Mouse (Mus musculus): ENCODE results near the gene Pltp. TPM values are rescaled to one million over a fixed set of nuclear protein-coding genes. Genes with fewer than 3 reads are reported as not detected.
"Not testable (repeated sequence)": the region's sequence is repeated elsewhere in the genome, so short reads cannot be mapped to it uniquely, and the experiment has no call there.

The Pltp gene
- polyA plus RNA-seq, 1 experiment from 2014 or later, result 538 TPM

DNA sequence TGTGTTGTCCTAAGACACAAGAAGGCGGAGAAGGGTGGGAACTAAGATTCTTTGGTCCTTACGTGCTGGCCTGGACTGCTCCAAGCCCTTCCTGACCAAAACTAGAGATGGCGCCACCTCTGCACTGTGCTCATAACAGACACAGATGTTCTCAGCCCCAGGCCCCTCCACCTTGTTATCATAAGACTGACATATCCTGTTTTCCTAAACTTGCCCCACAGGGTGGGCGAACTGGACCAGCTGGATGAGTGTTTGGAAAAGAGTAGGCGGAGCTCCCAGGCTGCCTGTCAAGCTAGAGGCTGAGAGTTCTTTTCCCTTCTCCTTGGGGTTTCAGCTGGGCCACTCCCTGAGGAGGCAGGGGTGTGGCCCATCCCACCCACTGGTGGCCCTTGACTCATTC is 39.8 kb downstream of the Pltp start:
- Histone ChIP-seq H3K4me3 (ENCODE audit: inconsistent target) (no peak overlapping the region), H3K36me3 (ENCODE audit: inconsistent target) (peaks cover 9% of the 10 kb centered on the region; the same call in 1 of the 2 replicates), H3K27ac (no peak overlapping the region), H3K79me2 (ENCODE audit: inconsistent target) (no peaks in the 10 kb centered on the region)
- WGBS (ENCODE audit: missing documents), result 92% methylated on average over 5 of the region's 5 CpGs

DNA sequence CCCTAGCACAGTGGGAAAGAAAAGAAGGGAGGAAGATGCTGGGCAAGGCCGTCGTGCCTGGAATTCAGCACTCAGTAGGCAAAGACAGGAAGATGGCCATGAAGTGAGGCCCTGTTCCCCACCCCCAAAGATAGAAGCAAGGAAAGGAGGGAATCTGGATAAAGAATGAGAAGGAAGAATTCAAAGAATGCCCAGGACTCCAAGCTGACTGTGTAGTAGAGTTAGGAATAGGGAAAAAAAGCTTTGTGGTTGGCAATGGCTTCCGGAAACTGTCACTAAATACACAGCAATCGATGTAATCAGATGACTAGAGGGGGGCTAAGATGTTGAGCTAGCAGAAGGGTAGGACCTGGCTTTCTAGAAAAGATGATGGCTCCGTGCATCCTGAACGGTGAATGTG is 40.3 kb downstream of the Pltp start:
- H3K36me3 ChIP-seq (ENCODE audit: inconsistent target), result peaks cover 9% of the 10 kb centered on the region; the same call in 1 of the 2 replicates
- H3K79me2 ChIP-seq (ENCODE audit: inconsistent target), result no peaks in the 10 kb centered on the region
- H3K4me3 ChIP-seq (ENCODE audit: inconsistent target), result no peak overlapping the region
- 92% methylated on average over 6 of the region's 6 CpGs for WGBS (ENCODE audit: missing documents)
- H3K27ac ChIP-seq, result no peak overlapping the region

DNA sequence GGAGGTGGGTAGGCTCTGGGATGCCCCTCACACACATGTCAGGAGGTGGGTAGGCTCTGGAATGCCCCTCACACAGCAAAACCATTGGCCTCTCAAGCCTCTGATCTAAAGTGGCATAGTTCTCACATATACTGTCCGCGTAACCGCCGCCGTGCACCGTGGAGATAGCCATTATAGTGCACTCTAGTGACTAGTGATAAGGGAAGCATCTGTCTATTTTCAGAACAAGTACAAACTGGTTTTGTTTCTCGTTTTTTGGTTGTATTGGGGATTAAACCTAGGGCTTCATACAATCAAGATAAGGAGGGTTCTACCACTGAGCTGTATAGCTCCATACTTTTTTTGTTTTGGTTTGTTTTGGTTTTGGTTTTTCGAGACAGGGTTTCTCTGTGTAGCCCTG is 41.7 kb downstream of the Pltp start:
- Histone ChIP-seq H3K36me3 (ENCODE audit: inconsistent target) (peaks cover 9% of the 10 kb centered on the region; the same call in 1 of the 2 replicates), H3K4me3 (ENCODE audit: inconsistent target) (no peak overlapping the region), H3K27ac (0 out of 2 replicates have a peak overlapping the region, but pooled peaks have one; percentile 7), H3K79me2 (ENCODE audit: inconsistent target) (no peaks in the 10 kb centered on the region)
- 93% methylated on average over 8 of the region's 8 CpGs for WGBS (ENCODE audit: missing documents)

DNA sequence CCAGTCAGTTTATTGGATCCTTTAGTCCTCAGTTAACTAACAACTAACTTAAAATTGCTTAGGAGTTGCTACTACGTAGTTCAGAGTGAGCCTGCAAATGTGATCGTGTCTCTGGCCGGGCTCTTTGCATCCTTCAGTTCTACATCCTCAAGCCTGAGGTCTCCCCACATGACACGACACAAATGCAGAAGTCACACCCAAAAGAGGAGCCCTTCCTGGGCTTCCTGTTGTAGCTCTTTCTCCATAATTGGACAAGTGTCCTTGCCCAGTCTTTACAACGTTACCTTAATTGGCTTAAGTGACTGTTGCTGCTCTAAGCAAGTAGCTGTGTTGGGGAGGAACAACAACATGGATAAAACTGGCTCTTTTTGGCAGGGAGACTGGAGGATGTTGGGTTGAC is 42.2 kb downstream of the Pltp start:
- Histone ChIP-seq H3K36me3 (ENCODE audit: inconsistent target) (peaks cover 6% of the 10 kb centered on the region; the same call in 1 of the 2 replicates), H3K79me2 (ENCODE audit: inconsistent target) (no peaks in the 10 kb centered on the region), H3K4me3 (ENCODE audit: inconsistent target) (no peak overlapping the region), H3K27ac (0 out of 2 replicates have a peak overlapping the region, but pooled peaks have one; percentile 7)
- 29% methylated on average over 5 of the region's 5 CpGs for WGBS (ENCODE audit: missing documents)

DNA sequence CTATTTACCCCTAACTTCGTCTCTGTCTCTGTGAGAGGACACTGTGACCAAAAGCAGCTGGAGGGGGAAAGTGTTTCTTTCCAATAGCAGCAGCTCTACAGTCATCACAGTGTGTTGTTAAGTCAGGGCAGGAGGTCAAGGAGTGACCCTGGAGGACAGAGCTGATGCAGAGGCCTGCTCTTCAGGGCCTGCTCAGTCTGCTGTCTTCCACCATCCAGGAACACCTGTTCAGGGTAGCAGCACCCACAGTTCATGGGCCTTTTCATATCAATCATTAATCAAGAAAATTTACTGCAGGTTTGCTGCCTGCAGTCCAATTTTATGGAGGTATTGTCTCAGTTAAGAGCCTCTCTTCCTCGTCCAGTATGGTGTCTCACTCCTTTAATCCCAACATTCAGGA is 44.0 kb downstream of the Pltp start:
- peaks cover 3% of the 10 kb centered on the region; the same call in 1 of the 2 replicates for H3K36me3 ChIP-seq (ENCODE audit: inconsistent target)
- no peak overlapping the region for H3K4me3 ChIP-seq (ENCODE audit: inconsistent target)
- H3K27ac ChIP-seq, result no peak overlapping the region
- no peaks in the 10 kb centered on the region for H3K79me2 ChIP-seq (ENCODE audit: inconsistent target)
- WGBS (ENCODE audit: missing documents), result 93% methylated on average over 2 of the region's 2 CpGs

DNA sequence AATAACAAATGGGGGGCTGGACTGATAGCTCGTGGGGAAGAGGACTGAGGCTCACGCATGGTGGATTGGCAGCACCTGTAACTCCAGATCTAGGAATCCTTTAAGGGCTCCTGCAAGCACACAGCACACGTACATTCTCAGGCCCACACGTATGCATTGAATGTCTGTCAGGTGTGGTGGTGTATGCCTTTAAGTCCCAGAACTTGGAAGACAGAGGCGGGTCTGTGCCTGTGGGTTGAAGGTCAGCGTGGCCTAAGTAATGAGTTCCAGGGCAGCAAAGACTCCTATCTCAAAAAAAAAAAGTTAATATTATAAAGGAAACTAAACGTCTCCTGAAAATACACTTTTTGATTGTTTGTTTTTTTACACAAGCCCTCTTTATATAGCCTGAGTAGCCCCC is 50.9 kb downstream of the Pltp start:
- H3K27ac ChIP-seq, result no peak overlapping the region
- H3K79me2 ChIP-seq (ENCODE audit: inconsistent target), result peaks cover 56% of the 10 kb centered on the region
- no peak overlapping the region for H3K4me3 ChIP-seq (ENCODE audit: inconsistent target)
- H3K36me3 ChIP-seq (ENCODE audit: inconsistent target), result peaks cover 3% of the 10 kb centered on the region; the same call in 1 of the 2 replicates
- 98% methylated on average over 7 of the region's 7 CpGs for WGBS (ENCODE audit: missing documents)

DNA sequence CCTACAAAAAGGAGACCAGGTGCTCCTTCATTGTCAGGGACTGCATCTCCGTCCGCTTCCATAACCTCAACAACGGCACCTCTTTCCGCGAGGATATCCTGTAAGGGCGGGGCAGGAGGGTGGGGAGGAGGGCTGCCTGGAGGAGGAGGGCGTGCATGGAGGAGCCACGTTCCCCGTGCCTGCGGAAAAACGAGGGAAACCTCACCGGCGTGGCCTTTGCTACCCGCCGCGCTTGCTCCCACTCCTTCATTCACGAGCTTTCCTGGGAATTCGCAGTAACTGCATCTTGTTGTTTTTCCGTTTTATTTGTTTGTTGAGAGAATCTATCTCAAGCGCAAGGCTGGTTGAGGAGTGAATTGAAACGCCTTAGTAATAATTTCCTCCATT is 52.2 kb downstream of the Pltp start:
- peaks cover 11% of the 10 kb centered on the region; the same call in 1 of the 2 replicates for H3K36me3 ChIP-seq (ENCODE audit: inconsistent target)
- peak overlapping the region; percentile 91 for H3K4me3 ChIP-seq (ENCODE audit: inconsistent target)
- peaks cover 68% of the 10 kb centered on the region for H3K79me2 ChIP-seq (ENCODE audit: inconsistent target)
- H3K27ac ChIP-seq, result peak overlapping the region; percentile 85
- 2% methylated on average over 21 of the region's 21 CpGs for WGBS (ENCODE audit: missing documents)

DNA sequence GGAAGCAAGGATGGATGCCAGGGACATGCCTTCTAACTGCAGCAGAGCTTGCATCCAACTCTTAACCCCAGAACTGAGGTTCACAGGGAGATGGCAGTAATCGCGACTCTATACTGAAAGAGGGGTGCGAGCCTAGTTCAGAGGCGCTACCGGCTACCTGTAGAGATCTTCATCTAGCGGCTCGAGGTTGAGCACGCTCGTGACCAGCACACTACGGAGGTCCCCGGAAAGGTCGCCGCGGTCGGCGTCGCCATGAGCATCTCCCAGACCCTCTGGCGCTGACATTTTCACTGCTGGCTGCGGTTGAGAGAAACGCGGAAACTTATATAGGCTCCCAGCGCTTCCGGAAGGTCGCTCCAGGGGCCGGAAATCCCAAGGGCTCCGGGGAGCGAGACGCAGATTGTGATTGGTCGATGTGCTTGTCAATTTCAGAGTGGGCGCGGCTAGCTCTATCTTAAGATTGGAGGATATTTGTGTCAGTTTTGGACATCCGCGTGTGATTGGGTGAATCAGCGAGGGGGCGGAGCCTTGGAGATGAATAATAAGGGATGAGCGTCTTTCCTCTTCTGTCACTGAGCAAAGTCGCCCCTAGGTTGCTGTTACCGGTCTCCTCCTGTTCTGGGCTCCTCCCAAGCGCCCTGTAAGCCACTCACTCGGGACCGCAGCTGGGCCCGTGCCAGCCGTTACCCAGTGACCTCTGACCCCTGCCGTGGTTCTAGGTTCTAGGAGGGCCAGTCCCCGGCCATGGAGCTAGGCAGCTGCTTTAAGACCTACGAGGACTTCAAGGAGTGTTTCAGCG is 52.8 kb downstream of the Pltp start, which contains the start of the genes Acot8 and Zswim3:
Gene Acot8 (minus strand): TSS at position 350 of the 799 bp plus-strand sequence.
Gene Zswim3 (plus strand): TSS at position 566 of the 799 bp plus-strand sequence.
- 2% methylated on average over 46 of the region's 47 CpGs for WGBS (ENCODE audit: missing documents)
- peak within 1 kb of the TSS; percentile 91 for H3K4me3 ChIP-seq (ENCODE audit: inconsistent target)
- H3K79me2 ChIP-seq (ENCODE audit: inconsistent target), result peaks cover 71% of the 10 kb centered on the region
- peak within 1 kb of the TSS; percentile 85 for H3K27ac ChIP-seq
- H3K36me3 ChIP-seq (ENCODE audit: inconsistent target), result peaks cover 16% of the 10 kb centered on the region; the same call in 1 of the 2 replicates

DNA sequence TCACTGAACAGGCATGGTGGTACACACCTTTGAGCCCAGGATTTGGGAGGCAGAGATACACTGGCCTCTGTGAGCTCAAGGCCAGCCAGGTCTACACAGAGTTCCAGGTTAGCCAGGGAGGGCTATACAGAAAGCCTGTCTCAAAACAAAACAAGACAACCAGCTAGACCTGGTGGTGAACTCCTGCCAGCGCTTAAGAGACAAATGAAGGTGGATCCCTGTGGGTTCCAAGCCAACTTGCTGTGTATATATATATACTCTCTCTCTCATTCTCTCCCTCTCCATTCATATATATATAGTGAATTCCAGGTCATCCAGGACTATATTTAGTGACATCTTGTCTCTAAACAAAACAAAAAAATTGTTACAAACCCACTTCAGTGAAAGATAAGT is 53.6 kb downstream of the Pltp start:
- peak overlapping the region; percentile 85 for H3K27ac ChIP-seq
- peaks cover 18% of the 10 kb centered on the region; the same call in 1 of the 2 replicates for H3K36me3 ChIP-seq (ENCODE audit: inconsistent target)
- H3K79me2 ChIP-seq (ENCODE audit: inconsistent target), result peaks cover 71% of the 10 kb centered on the region
- H3K4me3 ChIP-seq (ENCODE audit: inconsistent target), result peak overlapping the region; percentile 91
- WGBS (ENCODE audit: missing documents), result 78% methylated on average over 1 of the region's 1 CpGs

DNA sequence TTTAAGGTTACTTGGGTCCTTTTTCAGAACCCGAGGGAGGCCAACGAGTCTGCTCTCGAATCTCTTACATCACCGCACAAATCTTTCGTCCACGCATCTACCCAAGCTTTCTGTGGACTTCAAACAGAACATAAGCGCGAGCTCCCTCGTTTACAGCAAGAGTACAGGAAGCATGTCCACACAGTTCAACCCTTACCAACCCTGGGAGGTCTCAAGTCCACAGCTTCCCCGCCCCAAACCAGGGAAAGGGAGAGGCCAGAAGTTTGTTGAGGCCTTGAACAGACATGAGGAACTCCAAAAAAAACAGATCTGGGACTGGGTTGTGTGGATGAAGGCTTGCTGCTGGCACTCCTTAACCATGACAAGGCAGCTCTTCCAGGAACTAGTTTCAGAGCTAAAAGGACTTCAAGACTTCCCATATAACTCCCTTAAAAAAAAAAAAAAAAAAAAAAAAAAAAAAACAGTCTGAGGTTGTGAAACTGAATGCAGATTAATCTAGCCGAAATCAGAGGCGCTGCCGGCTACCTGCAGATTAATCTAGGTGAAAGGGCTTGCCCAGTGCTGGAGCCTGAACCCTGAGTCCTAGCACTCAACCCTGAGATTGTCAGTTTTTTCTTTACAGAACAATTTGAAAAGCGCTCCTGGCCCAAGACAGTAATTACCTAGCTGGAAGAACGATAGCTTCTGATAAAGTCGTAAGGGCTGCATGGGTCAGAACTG is 54.1 kb downstream of the Pltp start:
- H3K79me2 ChIP-seq (ENCODE audit: inconsistent target), result peaks cover 71% of the 10 kb centered on the region
- 75% methylated on average over 16 of the region's 16 CpGs for WGBS (ENCODE audit: missing documents)
- H3K4me3 ChIP-seq (ENCODE audit: inconsistent target), result peak overlapping the region; percentile 91
- H3K36me3 ChIP-seq (ENCODE audit: inconsistent target), result peaks cover 16% of the 10 kb centered on the region; the same call in 1 of the 2 replicates
- H3K27ac ChIP-seq, result no peak overlapping the region

DNA sequence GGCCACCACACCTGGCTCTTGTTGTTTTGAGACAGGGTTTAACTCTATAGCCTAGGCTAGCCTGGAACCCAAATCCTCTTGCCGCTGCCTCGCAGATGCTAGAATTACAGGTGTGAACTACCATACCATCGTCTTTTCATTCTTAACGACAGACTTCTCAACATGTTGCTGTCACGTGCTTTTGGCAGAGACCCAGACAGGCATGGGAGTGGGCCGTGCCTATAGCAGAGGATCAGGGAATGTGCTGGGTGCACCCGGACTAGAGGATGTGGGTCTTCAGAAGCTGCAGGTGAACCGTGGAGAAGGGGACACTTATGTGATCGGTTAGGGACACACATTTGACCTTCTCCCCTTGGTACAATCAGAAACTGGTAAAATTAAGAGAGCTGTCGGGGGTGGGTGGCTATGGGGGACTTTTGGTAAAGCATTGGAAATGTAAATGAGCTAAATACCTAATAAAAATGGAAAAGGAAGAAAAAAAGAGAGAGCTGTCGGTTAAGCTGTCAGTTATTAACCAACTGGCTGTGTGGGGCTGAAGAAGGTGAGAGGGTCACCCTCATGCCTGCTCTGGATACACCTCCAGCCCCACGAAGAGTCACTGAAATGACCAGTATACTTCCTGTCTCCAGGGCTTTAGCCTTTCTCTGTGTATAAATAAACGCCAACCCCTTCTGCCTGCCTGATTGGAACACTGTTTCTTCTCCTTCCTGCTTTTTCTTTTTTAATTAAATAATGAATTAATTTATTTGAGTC is 57.1 kb downstream of the Pltp start:
- Histone ChIP-seq H3K36me3 (ENCODE audit: inconsistent target) (peaks cover 36% of the 10 kb centered on the region), H3K79me2 (ENCODE audit: inconsistent target) (peaks cover 47% of the 10 kb centered on the region), H3K4me3 (ENCODE audit: inconsistent target) (no peak overlapping the region), H3K27ac (no peak overlapping the region)
- WGBS (ENCODE audit: missing documents), result 93% methylated on average over 13 of the region's 13 CpGs

DNA sequence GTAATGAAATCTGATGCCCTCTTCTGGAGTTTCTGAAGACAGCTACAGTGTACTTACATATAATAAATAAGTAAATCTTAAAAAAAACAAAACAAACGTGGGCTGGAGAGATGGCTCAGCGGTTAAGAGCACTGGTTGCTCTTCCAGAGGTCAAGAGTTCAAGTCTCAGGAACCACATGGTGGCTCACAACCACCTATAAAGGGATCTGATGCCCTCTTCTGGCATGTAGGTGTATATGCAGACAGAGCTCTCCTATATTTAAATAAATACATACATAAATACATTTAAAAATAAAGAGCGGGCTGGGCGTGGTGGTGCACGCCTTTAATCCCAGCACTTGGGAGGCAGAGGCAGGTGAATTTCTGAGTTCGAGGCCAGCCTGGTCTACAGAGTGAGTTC is 59.0 kb downstream of the Pltp start:
- 72% methylated on average over 5 of the region's 6 CpGs for WGBS (ENCODE audit: missing documents)
- H3K4me3 ChIP-seq (ENCODE audit: inconsistent target); H3K27ac ChIP-seq: not testable (repeated sequence)
- Histone ChIP-seq H3K79me2 (ENCODE audit: inconsistent target) (peaks cover 34% of the 10 kb centered on the region), H3K36me3 (ENCODE audit: inconsistent target) (peaks cover 46% of the 10 kb centered on the region)

DNA sequence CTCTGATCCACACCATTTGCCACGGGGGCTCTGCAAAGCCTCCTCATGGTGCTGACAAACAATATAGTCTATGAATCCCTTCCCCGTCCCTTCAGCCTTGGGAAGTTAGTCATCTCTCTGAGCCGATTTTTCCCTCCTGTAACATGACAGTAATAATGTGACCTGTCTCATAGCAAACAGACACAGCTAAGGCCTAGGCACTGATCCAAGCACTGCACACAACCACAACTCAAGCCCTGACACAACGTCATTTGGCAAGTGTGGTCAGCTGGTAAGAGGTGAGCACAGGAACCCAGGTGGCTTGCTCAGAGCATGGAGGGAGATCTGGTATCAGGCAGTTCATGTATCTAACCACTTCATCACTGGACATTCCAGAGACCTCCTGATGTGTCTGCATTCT is 61.6 kb downstream of the Pltp start:
- Histone ChIP-seq H3K4me3 (ENCODE audit: inconsistent target) (no peak overlapping the region), H3K79me2 (ENCODE audit: inconsistent target) (peaks cover 7% of the 10 kb centered on the region), H3K36me3 (ENCODE audit: inconsistent target) (peaks cover 54% of the 10 kb centered on the region), H3K27ac (no peak overlapping the region)
- WGBS (ENCODE audit: missing documents), result 95% methylated on average over 4 of the region's 4 CpGs

DNA sequence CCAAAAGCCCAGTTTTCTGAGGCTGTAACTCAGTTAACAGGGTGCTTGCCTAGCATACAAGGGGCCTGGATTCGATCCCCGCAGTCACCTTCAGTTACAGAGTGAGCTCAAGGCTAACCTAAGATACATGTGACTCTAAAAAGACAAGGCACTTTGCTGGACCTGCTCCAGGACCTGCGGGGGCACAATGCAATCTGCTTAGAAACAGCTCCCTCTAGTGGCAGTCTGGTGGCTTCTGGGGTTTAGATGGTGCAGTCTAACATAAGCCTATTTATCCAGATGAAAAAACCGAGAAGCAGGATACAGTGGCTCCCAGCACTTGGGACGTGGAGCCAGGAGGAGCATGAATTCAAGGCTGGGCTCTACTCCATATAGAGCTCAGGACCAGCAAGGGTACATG is 63.2 kb downstream of the Pltp start:
- Histone ChIP-seq H3K36me3 (ENCODE audit: inconsistent target) (peaks cover 50% of the 10 kb centered on the region), H3K79me2 (ENCODE audit: inconsistent target) (no peaks in the 10 kb centered on the region), H3K27ac (no peak overlapping the region), H3K4me3 (ENCODE audit: inconsistent target) (no peak overlapping the region)
- WGBS (ENCODE audit: missing documents), result 30% methylated on average over 5 of the region's 5 CpGs

Data from macrophage (primary cell).